Mouse (Mus musculus): ENCODE results near the gene Sufu. TPM values are rescaled to one million over a fixed set of nuclear protein-coding genes. Genes with fewer than 3 reads are reported as not detected.
A peak's percentile ranks its signal among the peaks of the same experiment; 100 is the strongest.

Sufu gene
- polyA plus RNA-seq, 1 experiment = 16.6 TPM

GRCm38 (mm10) chr19:46480624-46481345 is 84.1 kb downstream of the Sufu start:
- TF ChIP-seq TCF12 (IDR thresholded peaks at IDR 0.05; ENCODE audit: insufficient read depth, poor library complexity, severe bottlenecking) = no peak
- no peak for TF ChIP-seq CEBPB (IDR thresholded peaks at IDR 0.05; ENCODE audit: insufficient read depth, poor library complexity, severe bottlenecking)
- no peak for TF ChIP-seq USF1 (IDR thresholded peaks at IDR 0.05; ENCODE audit: low read depth)
- TF ChIP-seq MAX (IDR thresholded peaks at IDR 0.05; ENCODE audit: low read depth) = no peak
- TF ChIP-seq POLR2A (IDR thresholded peaks at IDR 0.05; ENCODE audit: insufficient read length, low read depth) = no peak
- TF ChIP-seq MYOD1 (IDR thresholded peaks at IDR 0.05; ENCODE audit: control insufficient read depth in 1 of 3, insufficient read length in 2 of 3, low read depth in 2 of 3) = no peak
- TF ChIP-seq SRF (IDR thresholded peaks at IDR 0.05; ENCODE audit: control insufficient read depth, insufficient read length, low read depth) = no peak
- no peak for TF ChIP-seq REST (IDR thresholded peaks at IDR 0.05; ENCODE audit: insufficient read depth, insufficient read length)
- no peak for TF ChIP-seq POLR2AphosphoS2 (IDR thresholded peaks at IDR 0.05; ENCODE audit: insufficient read length, low read depth)
- no peak for TF ChIP-seq MYOG (IDR thresholded peaks at IDR 0.05; ENCODE audit: control insufficient read depth in 1 of 3, insufficient read depth in 1 of 3, insufficient read length in 2 of 3, low read depth in 2 of 3)
- no peak for TF ChIP-seq E2F4 (IDR thresholded peaks at IDR 0.05; ENCODE audit: insufficient read depth)
- no peak for TF ChIP-seq TCF3 (IDR thresholded peaks at IDR 0.05; ENCODE audit: insufficient read length, low read depth)
- Histone ChIP-seq H3ac (ENCODE audit: control insufficient read depth, insufficient read length) (no peak overlapping the region), H3K36me3 (ENCODE audit: control insufficient read depth, insufficient read depth) (no peaks in the 10 kb centered on the region), H3K4me2 (ENCODE audit: low read depth) (no peak overlapping the region), H3K4me3 (no peak overlapping the region), H3K79me2 (ENCODE audit: control insufficient read depth, insufficient read depth) (no peaks in the 10 kb centered on the region), H3K27me3 (ENCODE audit: control insufficient read depth, insufficient read depth, insufficient read length) (no peaks in the 10 kb centered on the region)

GRCm38 (mm10) chr19:46481352-46481751 is 84.7 kb downstream of the Sufu start:
- no peak for TF ChIP-seq MYOD1 (IDR thresholded peaks at IDR 0.05; ENCODE audit: control insufficient read depth in 1 of 3, insufficient read length in 2 of 3, low read depth in 2 of 3)
- no peak for TF ChIP-seq POLR2AphosphoS2 (IDR thresholded peaks at IDR 0.05; ENCODE audit: insufficient read length, low read depth)
- TF ChIP-seq TCF3 (IDR thresholded peaks at IDR 0.05; ENCODE audit: insufficient read length, low read depth) = no peak
- no peak for TF ChIP-seq TCF12 (IDR thresholded peaks at IDR 0.05; ENCODE audit: insufficient read depth, poor library complexity, severe bottlenecking)
- TF ChIP-seq MAX (IDR thresholded peaks at IDR 0.05; ENCODE audit: low read depth) = no peak
- no peak for TF ChIP-seq POLR2A (IDR thresholded peaks at IDR 0.05; ENCODE audit: insufficient read length, low read depth)
- no peak for TF ChIP-seq SRF (IDR thresholded peaks at IDR 0.05; ENCODE audit: control insufficient read depth, insufficient read length, low read depth)
- TF ChIP-seq E2F4 (IDR thresholded peaks at IDR 0.05; ENCODE audit: insufficient read depth) = no peak
- TF ChIP-seq USF1 (IDR thresholded peaks at IDR 0.05; ENCODE audit: low read depth) = no peak
- no peak for TF ChIP-seq MYOG (IDR thresholded peaks at IDR 0.05; ENCODE audit: control insufficient read depth in 1 of 3, insufficient read depth in 1 of 3, insufficient read length in 2 of 3, low read depth in 2 of 3)
- TF ChIP-seq REST (IDR thresholded peaks at IDR 0.05; ENCODE audit: insufficient read depth, insufficient read length) = no peak
- TF ChIP-seq CEBPB (IDR thresholded peaks at IDR 0.05; ENCODE audit: insufficient read depth, poor library complexity, severe bottlenecking) = no peak
- Histone ChIP-seq H3K36me3 (ENCODE audit: control insufficient read depth, insufficient read depth) (no peaks in the 10 kb centered on the region), H3K27me3 (ENCODE audit: control insufficient read depth, insufficient read depth, insufficient read length) (no peaks in the 10 kb centered on the region), H3ac (ENCODE audit: control insufficient read depth, insufficient read length) (no peak overlapping the region), H3K4me2 (ENCODE audit: low read depth) (peak overlapping the region; percentile 16), H3K79me2 (ENCODE audit: control insufficient read depth, insufficient read depth) (no peaks in the 10 kb centered on the region), H3K4me3 (no peak overlapping the region)

- no peaks in the 10 kb centered on the region for H3K79me2 ChIP-seq (ENCODE audit: control insufficient read depth, insufficient read depth)
- no peak overlapping the region for H3K4me3 ChIP-seq
- H3K36me3 ChIP-seq (ENCODE audit: control insufficient read depth, insufficient read depth) = no peaks in the 10 kb centered on the region
- H3K4me2 ChIP-seq (ENCODE audit: low read depth) = peak overlapping the region; percentile 16
- H3K27me3 ChIP-seq (ENCODE audit: control insufficient read depth, insufficient read depth, insufficient read length) = no peaks in the 10 kb centered on the region
- no peak overlapping the region for H3ac ChIP-seq (ENCODE audit: control insufficient read depth, insufficient read length)
- no peak for TF ChIP-seq REST (IDR thresholded peaks at IDR 0.05; ENCODE audit: insufficient read depth, insufficient read length)
- no peak for TF ChIP-seq TCF3 (IDR thresholded peaks at IDR 0.05; ENCODE audit: insufficient read length, low read depth)
- TF ChIP-seq POLR2A (IDR thresholded peaks at IDR 0.05; ENCODE audit: insufficient read length, low read depth) = no peak
- TF ChIP-seq MYOD1 (IDR thresholded peaks at IDR 0.05; ENCODE audit: control insufficient read depth in 1 of 3, insufficient read length in 2 of 3, low read depth in 2 of 3) = no peak
- no peak for TF ChIP-seq MAX (IDR thresholded peaks at IDR 0.05; ENCODE audit: low read depth)
- no peak for TF ChIP-seq CEBPB (IDR thresholded peaks at IDR 0.05; ENCODE audit: insufficient read depth, poor library complexity, severe bottlenecking)
- no peak for TF ChIP-seq E2F4 (IDR thresholded peaks at IDR 0.05; ENCODE audit: insufficient read depth)
- TF ChIP-seq POLR2AphosphoS2 (IDR thresholded peaks at IDR 0.05; ENCODE audit: insufficient read length, low read depth) = no peak
- TF ChIP-seq TCF12 (IDR thresholded peaks at IDR 0.05; ENCODE audit: insufficient read depth, poor library complexity, severe bottlenecking) = no peak
- no peak for TF ChIP-seq USF1 (IDR thresholded peaks at IDR 0.05; ENCODE audit: low read depth)
- no peak for TF ChIP-seq MYOG (IDR thresholded peaks at IDR 0.05; ENCODE audit: control insufficient read depth in 1 of 3, insufficient read depth in 1 of 3, insufficient read length in 2 of 3, low read depth in 2 of 3)
- no peak for TF ChIP-seq SRF (IDR thresholded peaks at IDR 0.05; ENCODE audit: control insufficient read depth, insufficient read length, low read depth)
Measured at GRCm38 (mm10) chr19:46481756-46482155, 85.1 kb downstream of the Sufu start.

GRCm38 (mm10) chr19:46482896-46483516 is 86.3 kb downstream of the Sufu start:
- no peaks in the 10 kb centered on the region for H3K36me3 ChIP-seq (ENCODE audit: control insufficient read depth, insufficient read depth)

More at GRCm38 (mm10) chr19:46482896-46483516, 86.3 kb downstream of the Sufu start:
- H3K27me3 ChIP-seq (ENCODE audit: control insufficient read depth, insufficient read depth, insufficient read length) = no peaks in the 10 kb centered on the region
- H3K4me3 ChIP-seq = peak overlapping the region; percentile 11
- H3ac ChIP-seq (ENCODE audit: control insufficient read depth, insufficient read length) = no peak overlapping the region
- peak overlapping the region; percentile 78 for H3K4me2 ChIP-seq (ENCODE audit: low read depth)
- H3K79me2 ChIP-seq (ENCODE audit: control insufficient read depth, insufficient read depth) = no peaks in the 10 kb centered on the region
- TF ChIP-seq TCF3 (IDR thresholded peaks at IDR 0.05; ENCODE audit: insufficient read length, low read depth) (no peak), TCF12 (IDR thresholded peaks at IDR 0.05; ENCODE audit: insufficient read depth, poor library complexity, severe bottlenecking) (no peak), POLR2A (IDR thresholded peaks at IDR 0.05; ENCODE audit: insufficient read length, low read depth) (no peak), E2F4 (IDR thresholded peaks at IDR 0.05; ENCODE audit: insufficient read depth) (no peak), REST (IDR thresholded peaks at IDR 0.05; ENCODE audit: insufficient read depth, insufficient read length) (no peak), MYOG (IDR thresholded peaks at IDR 0.05; ENCODE audit: control insufficient read depth in 1 of 3, insufficient read depth in 1 of 3, insufficient read length in 2 of 3, low read depth in 2 of 3) (no peak), MYOD1 (IDR thresholded peaks at IDR 0.05; ENCODE audit: control insufficient read depth in 1 of 3, insufficient read length in 2 of 3, low read depth in 2 of 3) (no peak), MAX (IDR thresholded peaks at IDR 0.05; ENCODE audit: low read depth) (no peak), CEBPB (IDR thresholded peaks at IDR 0.05; ENCODE audit: insufficient read depth, poor library complexity, severe bottlenecking) (no peak)
